Mouse (Mus musculus): ENCODE data around the gene Epm2aip1.

- TF ChIP-seq CTCF (IDR thresholded peaks at IDR 0.05; ENCODE audit: extremely low read depth, insufficient read depth, low read length) (0 out of 2 replicates have a peak, but pooled peaks have one; percentile 4), POLR2A (IDR thresholded peaks at IDR 0.05; ENCODE audit: extremely low read depth, insufficient read depth, low read length) (no peak)
Measured at GRCm38 (mm10) chr9:111245546-111245945, 26.2 kb upstream of the Epm2aip1 start.

All from cortical plate, adult 2 months (tissue).